Mouse (Mus musculus): Measurements from ENCODE around the gene E430018J23Rik. TPM values are rescaled to one million over a fixed set of nuclear protein-coding genes. Genes with fewer than 3 reads are reported as not detected.

Gene E430018J23Rik
- total and polyA plus RNA-seq, 3 experiments = 2.1 to 2.5 TPM; not detected in 1

DNA sequence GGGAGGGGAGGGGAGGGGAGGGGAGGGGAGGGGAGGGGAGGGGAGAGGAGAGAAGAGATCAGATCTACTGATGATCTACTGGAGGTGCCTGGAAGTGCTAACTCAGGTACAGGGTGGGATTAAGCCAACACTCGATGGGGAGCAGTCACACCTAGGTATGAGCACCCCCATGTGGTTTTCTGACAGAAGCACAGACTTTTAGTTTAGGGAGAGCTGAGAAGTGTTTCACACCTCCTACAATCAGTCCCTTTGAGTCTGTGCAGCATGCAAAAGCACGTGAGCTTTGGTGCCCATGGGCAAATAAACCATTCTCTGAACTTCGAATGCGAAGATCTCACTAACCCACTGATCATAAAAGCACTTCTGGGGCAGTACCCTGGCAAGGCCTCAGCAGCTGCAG is 51.1 kb downstream of the E430018J23Rik start:
- peak; percentile 64 for DNase-seq (ENCODE audit: low read depth, low spot score)
- Histone ChIP-seq H3K9me3 (replicated peaks; ENCODE audit: insufficient read depth, low read length) (no peaks in the 10 kb centered on the region), H3K36me3 (ENCODE audit: control insufficient read depth in 1 of 2, insufficient read depth in 2 of 2, low read length in 2 of 2) (0 out of 4 replicates have a peak, but pooled peaks cover 0 to 3% of the 10 kb centered on the region in 2 experiments), H3K4me1 (ENCODE audit: control insufficient read depth in 1 of 2, insufficient read depth in 2 of 2, low read length in 2 of 2) (peaks cover 5 to 9% of the 10 kb centered on the region in 2 experiments; a peak in 3 of 4 replicates), H3K4me3 (ENCODE audit: control insufficient read depth in 1 of 2, insufficient read depth in 1 of 2, low read depth in 2 of 2, low read length in 2 of 2) (no peak overlapping the region), H3K27ac (ENCODE audit: control insufficient read depth, low read depth, low read length) (no peak overlapping the region), H3K9ac (ENCODE audit: control insufficient read depth, low read depth, low read length, poor library complexity, severe bottlenecking) (no peak overlapping the region), H3K79me2 (ENCODE audit: control insufficient read depth, insufficient read depth, low read length, poor library complexity) (peaks cover 5% of the 10 kb centered on the region; the same call in 1 of the 2 replicates), H3K27me3 (ENCODE audit: control insufficient read depth in 1 of 2, insufficient read depth in 2 of 2, low read length in 2 of 2) (no peaks in the 10 kb centered on the region)
- TF ChIP-seq TAL1 (IDR thresholded peaks at IDR 0.05; ENCODE audit: low read length) = no peak
- TF ChIP-seq USF1 (IDR thresholded peaks at IDR 0.05; ENCODE audit: low read depth, low read length) = no peak
- TF ChIP-seq TBP (IDR thresholded peaks at IDR 0.05; ENCODE audit: low read depth, low read length) = no peak
- no peak for TF ChIP-seq KAT2A (conservative IDR thresholded peaks at IDR 0.05; ENCODE audit: low read depth, low read length)
- TF ChIP-seq ELF1 (IDR thresholded peaks at IDR 0.05; ENCODE audit: low read depth, low read length) = no peak
- TF ChIP-seq POLR2AphosphoS2 (IDR thresholded peaks at IDR 0.05; ENCODE audit: low read length) = no peak
- TF ChIP-seq UBTF (IDR thresholded peaks at IDR 0.05; ENCODE audit: borderline replicate concordance, insufficient read depth, low read depth, low read length) = no peak
- no peak for TF ChIP-seq E2F4 (IDR thresholded peaks at IDR 0.05; ENCODE audit: borderline replicate concordance, low read depth, low read length)
- no peak for TF ChIP-seq ZNF384 (IDR thresholded peaks at IDR 0.05; ENCODE audit: low read depth, low read length)
- TF ChIP-seq MAFK (IDR thresholded peaks at IDR 0.05; ENCODE audit: borderline replicate concordance, low read depth, low read length) = no peak
- no peak for TF ChIP-seq POLR2AphosphoS5 (IDR thresholded peaks at IDR 0.05; ENCODE audit: borderline replicate concordance, low read depth, low read length)
- no peak for TF ChIP-seq GABPA (IDR thresholded peaks at IDR 0.05; ENCODE audit: low read depth, low read length)
- no peak for TF ChIP-seq BHLHE40 (IDR thresholded peaks at IDR 0.05; ENCODE audit: borderline replicate concordance, low read depth, low read length)
- TF ChIP-seq MAX (IDR thresholded peaks at IDR 0.05; ENCODE audit: low read length) = peak; percentile 58
- TF ChIP-seq TCF12 (IDR thresholded peaks at IDR 0.05; ENCODE audit: low read depth, low read length) = no peak
- peak; percentile 57 for TF ChIP-seq SMC3 (IDR thresholded peaks at IDR 0.05; ENCODE audit: low read depth, low read length)
- no peak for TF ChIP-seq ZKSCAN1 (IDR thresholded peaks at IDR 0.05; ENCODE audit: low read depth, low read length)
- TF ChIP-seq MEF2A (IDR thresholded peaks at IDR 0.05; ENCODE audit: extremely low read depth, insufficient replicate concordance, low read depth, low read length, poor library complexity, severe bottlenecking) = no peak
- no peak for TF ChIP-seq NRF1 (IDR thresholded peaks at IDR 0.05; ENCODE audit: insufficient read depth, low read depth, low read length, poor library complexity, severe bottlenecking)
- 0 out of 2 replicates have a peak, but pooled peaks have one; percentile 16 for TF ChIP-seq ZC3H11A (IDR thresholded peaks at IDR 0.05; ENCODE audit: low read depth, low read length)
- TF ChIP-seq RAD21 (IDR thresholded peaks at IDR 0.05; ENCODE audit: low read depth, low read length) = peak; percentile 66
- TF ChIP-seq MAZ (IDR thresholded peaks at IDR 0.05; ENCODE audit: low read depth, low read length) = no peak
- TF ChIP-seq SIN3A (IDR thresholded peaks at IDR 0.05; ENCODE audit: low read length) = peak; percentile 42
- TF ChIP-seq NELFE (IDR thresholded peaks at IDR 0.05; ENCODE audit: low read depth, low read length) = no peak
- TF ChIP-seq ZMIZ1 (IDR thresholded peaks at IDR 0.05; ENCODE audit: low read depth, low read length) = no peak
- no peak for TF ChIP-seq MYB (IDR thresholded peaks at IDR 0.05; ENCODE audit: low read depth, low read length)
- peak; percentile 22 to 72 (median 47) for TF ChIP-seq CTCF (IDR thresholded peaks at IDR 0.05 in 2 of 3, conservative IDR thresholded peaks at IDR 0.05 in 1 of 3; ENCODE audit: control insufficient read depth in 1 of 3, insufficient read depth in 1 of 3, low read depth in 2 of 3, low read length in 3 of 3, poor library complexity in 1 of 3, severe bottlenecking in 1 of 3)
- TF ChIP-seq JUND (IDR thresholded peaks at IDR 0.05; ENCODE audit: low read depth, low read length) = no peak
- no peak for TF ChIP-seq CHD2 (IDR thresholded peaks at IDR 0.05; ENCODE audit: low read length)
- TF ChIP-seq GATA1 (IDR thresholded peaks at IDR 0.05; ENCODE audit: low read depth, low read length) = no peak
- no peak for TF ChIP-seq CHD1 (IDR thresholded peaks at IDR 0.05; ENCODE audit: low read depth, low read length)
- no peak for TF ChIP-seq USF2 (IDR thresholded peaks at IDR 0.05; ENCODE audit: borderline replicate concordance in 1 of 2, insufficient read depth in 1 of 2, low read depth in 1 of 2, low read length in 2 of 2)
- TF ChIP-seq HCFC1 (IDR thresholded peaks at IDR 0.05; ENCODE audit: low read depth, low read length) = no peak
- no peak for TF ChIP-seq RCOR1 (IDR thresholded peaks at IDR 0.05; ENCODE audit: low read depth, low read length)
- no peak for TF ChIP-seq ETS1 (IDR thresholded peaks at IDR 0.05; ENCODE audit: low read depth, low read length)
- no peak; a peak in 1 of 4 replicates for TF ChIP-seq EP300 (IDR thresholded peaks at IDR 0.05; ENCODE audit: low read depth in 1 of 2, low read length in 2 of 2)
- no peak for TF ChIP-seq POLR2A (IDR thresholded peaks at IDR 0.05; ENCODE audit: control insufficient read depth in 1 of 2, insufficient read depth in 1 of 2, low read depth in 1 of 2, low read length in 2 of 2, poor library complexity in 1 of 2)
- no peak for TF ChIP-seq MYC (IDR thresholded peaks at IDR 0.05; ENCODE audit: low read depth, low read length)
